Mouse (Mus musculus) limb, embryonic 12.5 days (tissue): ENCODE results near the gene Ms4a10. TPM values are rescaled to one million over a fixed set of nuclear protein-coding genes. Genes with fewer than 3 reads are reported as not detected.

ENCODE experiments used
- ATAC-seq: fragments of 200-750 bp; cut with Nextera tagmentation; 2 replicates; pipeline ENCODE4 v1.8.0; 2017; ENCODE audit warnings: low read depth, moderate TSS enrichment; ENCODE audit not compliant: insufficient number of reproducible peaks, insufficient read depth, low FRiP score, low TSS enrichment
- H3K27ac ChIP-seq: fragments of 300-500 bp; sonication (generic); 2 replicates; pipeline ENCODE4 v1.5.1; 2016; ENCODE audit warnings: mild to moderate bottlenecking, moderate library complexity
- H3K27me3 ChIP-seq: fragments of 300-500 bp; sonication (generic); 2 replicates; pipeline ENCODE4 v1.6.1; 2016; ENCODE audit warnings: mild to moderate bottlenecking, moderate library complexity
- H3K36me3 ChIP-seq: fragments of 300-500 bp; sonication (generic); 2 replicates; pipeline ENCODE4 v1.6.1; 2016; ENCODE audit warnings: mild to moderate bottlenecking, moderate library complexity
- H3K4me1 ChIP-seq: fragments of 300-500 bp; sonication (generic); replicated peaks from 2 replicates; pipeline ENCODE4 v1.6.1; 2016
- H3K4me2 ChIP-seq: fragments of 300-500 bp; sonication (generic); 2 replicates; pipeline ENCODE4 v1.6.1; 2016; ENCODE audit warnings: mild to moderate bottlenecking, moderate library complexity
- H3K4me3 ChIP-seq: fragments of 300-500 bp; sonication (generic); replicated peaks from 2 replicates; pipeline ENCODE4 v1.5.1; 2016; ENCODE audit warnings: mild to moderate bottlenecking
- H3K9ac ChIP-seq: fragments of 300-500 bp; sonication (generic); replicated peaks from 2 replicates; pipeline ENCODE4 v1.6.1; 2016; ENCODE audit warnings: mild to moderate bottlenecking, moderate library complexity
- H3K9me3 ChIP-seq: fragments of 300-500 bp; sonication (generic); 2 replicates; pipeline ENCODE4 v1.6.1; 2016; ENCODE audit warnings: mild to moderate bottlenecking, moderate library complexity
- WGBS: fragments of 180-500 bp; shearing (Covaris S2); methylation state at CpG from one replicate; pipeline ENCODE4 v1.1.7; 2016; 5-methylcytosine and 5-hydroxymethylcytosine counted together
- polyA plus RNA-seq: library from polyadenylated mRNA; unstranded; fragments of >200 nt; fragmentation: Nextera tagmentation; extraction: Ambion mirVana; gene quantifications from 2 replicates; pipeline ENCODE4 v1.2.1, GENCODE M21; 2016

Ms4a10 gene
- polyA plus RNA-seq, 1 experiment from 2014 or later, result not detected

- H3K4me1 ChIP-seq, result peaks cover 3% of the 10 kb centered on the region; the same call in 1 of the 2 replicates
- H3K9ac ChIP-seq, result no peak overlapping the region
- no peaks in the 10 kb centered on the region for H3K27me3 ChIP-seq
- H3K4me2 ChIP-seq, result peak overlapping the region; percentile 40
- H3K36me3 ChIP-seq, result no peaks in the 10 kb centered on the region
- no peak for ATAC-seq
- H3K27ac ChIP-seq, result no peak overlapping the region
- no peak overlapping the region; the same call in 1 of the 2 replicates for H3K4me3 ChIP-seq
- WGBS, result 27% methylated on average over 14 of the region's 14 CpGs
- no peaks in the 10 kb centered on the region for H3K9me3 ChIP-seq
These were observed 8.7 kb upstream of the Ms4a10 start for GRCm38 (mm10) chr19:10983146-10983545.

DNA sequence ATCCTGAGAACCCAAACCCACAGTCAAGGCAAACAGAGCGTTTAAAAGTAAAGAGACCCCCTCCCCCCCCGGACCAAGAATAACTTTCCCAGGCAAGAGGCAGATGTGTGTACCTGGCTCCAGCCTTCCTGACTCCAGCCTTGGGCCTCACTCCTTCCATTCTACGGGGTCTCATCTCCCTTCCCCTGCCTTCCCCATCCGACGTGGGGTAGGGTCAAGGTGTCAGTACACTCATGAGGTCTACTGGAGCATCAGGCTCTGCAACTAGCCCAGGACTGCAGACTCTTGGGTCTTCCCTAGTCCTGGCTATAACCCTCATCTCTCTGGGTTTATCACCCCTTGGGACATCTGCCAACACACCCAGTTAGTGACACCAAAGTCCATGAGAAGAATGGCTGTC, 5.7 kb upstream of the Ms4a10 start:
- WGBS, result 85% methylated on average over 5 of the region's 5 CpGs

DNA sequence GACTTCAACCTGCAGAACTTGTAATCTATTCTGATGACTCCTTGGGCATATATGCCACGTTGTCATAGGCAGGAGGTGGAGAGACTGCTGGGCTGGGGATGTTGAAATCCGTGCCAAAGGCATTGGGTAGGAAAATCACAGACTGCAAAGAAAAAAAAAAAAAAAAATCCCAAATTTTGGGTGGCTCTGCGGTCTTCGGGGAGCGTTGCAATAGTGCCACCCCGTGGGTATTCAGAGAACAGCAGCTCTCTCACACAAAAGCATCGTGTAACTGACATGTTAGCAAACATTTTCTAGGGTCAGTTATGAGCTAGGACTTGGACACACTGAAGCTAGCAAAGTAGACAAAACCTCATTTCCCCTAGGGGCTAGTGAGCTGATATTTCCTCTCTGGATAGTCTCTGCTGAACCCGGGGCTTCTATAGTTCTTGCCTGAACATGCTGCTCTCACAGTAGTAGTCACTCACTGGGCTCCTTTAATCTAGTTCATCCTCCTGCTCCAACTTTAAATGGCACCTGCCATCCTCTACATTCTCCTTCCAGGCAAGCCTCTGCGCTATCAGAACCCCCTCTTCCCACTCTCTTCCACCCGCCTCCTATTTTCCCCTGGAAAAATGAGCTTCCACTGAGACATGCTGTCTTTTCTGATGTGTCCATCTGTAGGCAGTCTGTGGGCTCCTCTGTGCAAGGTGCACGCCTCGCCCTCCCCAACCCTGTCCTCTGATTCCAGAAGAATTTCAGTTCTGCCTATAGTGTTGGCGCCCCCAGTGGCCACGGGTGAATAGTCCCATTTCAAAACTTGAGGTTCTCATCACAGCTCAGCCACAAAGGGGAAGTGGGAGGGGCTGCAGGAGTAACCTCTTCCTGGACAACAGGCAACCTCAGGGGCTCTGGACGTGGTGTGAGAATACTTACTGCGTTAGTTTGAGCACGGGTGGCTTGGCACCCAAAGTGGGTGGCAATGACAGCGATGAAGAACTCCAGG, 5.0 kb upstream of the Ms4a10 start:
- no peak overlapping the region for H3K9ac ChIP-seq
- H3K27me3 ChIP-seq, result no peaks in the 10 kb centered on the region
- H3K27ac ChIP-seq, result no peak overlapping the region
- H3K4me1 ChIP-seq, result peaks cover 3% of the 10 kb centered on the region; the same call in 1 of the 2 replicates
- no peak overlapping the region for H3K4me3 ChIP-seq
- WGBS, result 14% methylated on average over 18 of the region's 18 CpGs
- no peaks in the 10 kb centered on the region for H3K9me3 ChIP-seq
- ATAC-seq, result 0 out of 2 replicates have a peak, but pooled peaks have one; percentile 29
- no peak overlapping the region for H3K4me2 ChIP-seq
- no peaks in the 10 kb centered on the region for H3K36me3 ChIP-seq

More for the DNA sequence above, 5.7 kb upstream of the Ms4a10 start:
- H3K27ac ChIP-seq, result no peak overlapping the region
- no peak overlapping the region for H3K4me2 ChIP-seq
- peaks cover 3% of the 10 kb centered on the region; the same call in 1 of the 2 replicates for H3K4me1 ChIP-seq
- H3K4me3 ChIP-seq, result no peak overlapping the region
- H3K9me3 ChIP-seq, result no peaks in the 10 kb centered on the region
- ATAC-seq, result no peak
- H3K9ac ChIP-seq, result no peak overlapping the region
- no peaks in the 10 kb centered on the region for H3K36me3 ChIP-seq
- no peaks in the 10 kb centered on the region for H3K27me3 ChIP-seq

DNA sequence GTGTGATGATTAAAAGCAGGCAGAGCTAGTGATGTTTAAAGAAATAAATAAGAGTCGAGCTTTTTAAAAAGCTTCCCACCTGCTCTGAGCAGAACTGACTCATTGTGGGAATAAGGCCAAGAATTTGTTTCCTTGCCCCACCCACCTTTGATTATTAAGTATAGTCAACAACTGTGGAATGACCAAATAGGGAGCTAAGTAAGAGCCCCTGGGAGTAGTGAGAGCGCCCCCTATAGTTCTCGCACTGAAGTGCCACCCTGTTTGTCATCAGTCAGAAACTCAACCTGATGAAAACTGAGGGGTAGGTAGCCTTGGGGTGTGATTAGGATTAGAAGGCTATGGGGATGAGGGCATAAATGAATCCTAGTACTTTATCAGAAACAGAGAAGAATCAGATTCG, 1.8 kb upstream of the Ms4a10 start:
- Histone ChIP-seq H3K4me1 (no peaks in the 10 kb centered on the region), H3K9me3 (0 out of 2 replicates have a peak, but pooled peaks cover 6% of the 10 kb centered on the region), H3K36me3 (no peaks in the 10 kb centered on the region), H3K4me2 (no peak overlapping the region), H3K9ac (no peak overlapping the region), H3K27ac (no peak overlapping the region), H3K27me3 (no peaks in the 10 kb centered on the region), H3K4me3 (no peak overlapping the region)
- 58% methylated on average over 4 of the region's 4 CpGs for WGBS
- no peak for ATAC-seq

DNA sequence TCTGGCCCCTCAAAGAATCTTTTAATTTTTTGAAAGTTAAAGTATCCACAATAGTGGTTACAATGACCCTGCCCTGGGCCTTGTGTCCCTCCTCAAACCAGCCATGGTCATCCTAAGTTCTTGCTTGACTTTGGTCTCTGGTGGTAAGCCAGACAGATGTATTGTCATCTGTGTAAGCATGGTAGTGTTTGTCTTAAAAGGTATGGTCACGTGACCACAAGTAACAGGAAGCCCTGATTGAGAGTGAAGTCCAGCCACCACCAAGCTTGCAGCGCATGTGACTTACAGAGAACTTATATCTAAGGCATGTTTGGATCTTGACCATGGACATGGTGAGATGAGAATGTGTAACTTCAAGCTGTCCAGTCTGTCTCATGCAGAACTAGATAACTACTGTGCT, 717 bp upstream of the Ms4a10 start:
- no peak overlapping the region for H3K4me3 ChIP-seq
- H3K27ac ChIP-seq, result no peak overlapping the region
- H3K9ac ChIP-seq, result no peak overlapping the region
- no peaks in the 10 kb centered on the region for H3K36me3 ChIP-seq
- H3K9me3 ChIP-seq, result 0 out of 2 replicates have a peak, but pooled peaks cover 6% of the 10 kb centered on the region
- no peaks in the 10 kb centered on the region for H3K27me3 ChIP-seq
- no peak overlapping the region for H3K4me2 ChIP-seq
- 83% methylated on average over 2 of the region's 2 CpGs for WGBS
- no peaks in the 10 kb centered on the region for H3K4me1 ChIP-seq
- ATAC-seq, result no peak

GRCm38 (mm10) chr19:10973187-10973586, 1.3 kb downstream of the Ms4a10 start:
- WGBS, result 22% methylated on average over 2 of the region's 2 CpGs
- Histone ChIP-seq H3K4me3 (no peak overlapping the region), H3K4me2 (no peak overlapping the region), H3K36me3 (no peaks in the 10 kb centered on the region), H3K4me1 (no peaks in the 10 kb centered on the region), H3K9me3 (0 out of 2 replicates have a peak, but pooled peaks cover 6% of the 10 kb centered on the region), H3K27ac (no peak overlapping the region), H3K27me3 (no peaks in the 10 kb centered on the region), H3K9ac (no peak overlapping the region)
- no peak for ATAC-seq

GRCm38 (mm10) chr19:10972660-10973059, 1.8 kb downstream of the Ms4a10 start:
- Histone ChIP-seq H3K4me3 (no peak overlapping the region), H3K27ac (no peak overlapping the region), H3K4me2 (no peak overlapping the region), H3K27me3 (no peaks in the 10 kb centered on the region), H3K4me1 (no peaks in the 10 kb centered on the region), H3K36me3 (no peaks in the 10 kb centered on the region), H3K9ac (no peak overlapping the region), H3K9me3 (0 out of 2 replicates have a peak, but pooled peaks cover 6% of the 10 kb centered on the region)
- ATAC-seq, result no peak
- WGBS, result 60% methylated on average over 3 of the region's 3 CpGs

DNA sequence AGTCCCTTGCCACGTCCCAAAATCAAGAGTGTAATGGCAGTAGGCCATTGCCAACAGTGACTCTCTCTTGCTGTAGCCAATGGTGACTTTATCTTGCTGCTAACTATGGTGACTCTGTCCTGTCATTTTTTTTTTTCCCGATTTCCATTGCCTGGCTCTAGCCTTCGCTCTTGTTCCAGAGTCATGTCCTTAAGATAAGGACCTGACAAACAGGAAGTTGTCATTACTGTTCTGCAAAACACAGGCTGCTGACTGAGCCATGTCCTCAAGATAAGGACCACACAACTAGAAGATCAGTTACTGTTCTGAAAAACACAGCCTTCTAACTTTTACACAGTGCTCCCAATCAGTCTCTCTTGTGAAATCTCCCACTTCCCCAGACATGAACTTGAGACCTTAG, 4.0 kb downstream of the Ms4a10 start:
- 79% methylated on average over 3 of the region's 3 CpGs for WGBS
- no peak overlapping the region for H3K27ac ChIP-seq

DNA sequence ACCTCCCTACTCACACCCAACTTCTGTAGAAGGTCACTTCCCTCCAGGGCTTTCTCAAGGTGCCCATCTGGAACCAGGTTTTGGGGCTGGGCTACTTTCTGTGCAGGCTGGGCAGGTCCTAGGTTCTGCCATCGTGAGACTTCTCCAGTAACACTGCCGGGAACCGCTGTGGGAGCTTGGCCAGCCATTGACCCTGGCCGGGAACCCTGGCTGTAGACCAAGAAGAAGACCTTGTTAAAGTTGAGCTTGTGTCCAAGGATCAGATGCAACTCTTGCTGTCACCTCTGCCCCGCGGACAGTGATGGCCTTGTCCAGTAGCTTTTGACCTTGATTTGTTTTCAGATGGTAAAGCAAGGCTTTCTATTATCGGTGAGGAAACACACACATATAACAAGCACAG, 5.9 kb downstream of the Ms4a10 start:
- H3K9ac ChIP-seq, result no peak overlapping the region
- no peaks in the 10 kb centered on the region for H3K36me3 ChIP-seq
- 86% methylated on average over 7 of the region's 7 CpGs for WGBS
- peaks cover 8% of the 10 kb centered on the region; the same call in 1 of the 2 replicates for H3K27me3 ChIP-seq
- no peak overlapping the region for H3K4me2 ChIP-seq
- no peak for ATAC-seq
- H3K4me1 ChIP-seq, result no peaks in the 10 kb centered on the region
- H3K9me3 ChIP-seq, result 0 out of 2 replicates have a peak, but pooled peaks cover 6% of the 10 kb centered on the region
- no peak overlapping the region for H3K27ac ChIP-seq
- no peak overlapping the region for H3K4me3 ChIP-seq

More for the DNA sequence above, 4.0 kb downstream of the Ms4a10 start:
- H3K4me1 ChIP-seq, result no peaks in the 10 kb centered on the region
- no peak overlapping the region for H3K4me2 ChIP-seq
- peaks cover 5% of the 10 kb centered on the region; the same call in 1 of the 2 replicates for H3K27me3 ChIP-seq
- no peak overlapping the region for H3K4me3 ChIP-seq
- no peak overlapping the region for H3K9ac ChIP-seq
- H3K9me3 ChIP-seq, result 0 out of 2 replicates have a peak, but pooled peaks cover 6% of the 10 kb centered on the region
- no peaks in the 10 kb centered on the region for H3K36me3 ChIP-seq
- ATAC-seq, result no peak

- H3K9ac ChIP-seq, result no peak overlapping the region
- no peaks in the 10 kb centered on the region for H3K9me3 ChIP-seq
- H3K36me3 ChIP-seq, result no peaks in the 10 kb centered on the region
- H3K27ac ChIP-seq, result no peak overlapping the region
- WGBS, result 85% methylated on average over 7 of the region's 7 CpGs
- ATAC-seq, result no peak
- no peak overlapping the region for H3K4me2 ChIP-seq
- no peaks in the 10 kb centered on the region for H3K4me1 ChIP-seq
- H3K27me3 ChIP-seq, result peaks cover 23% of the 10 kb centered on the region
- H3K4me3 ChIP-seq, result no peak overlapping the region
These were observed 8.7 kb downstream of the Ms4a10 start for GRCm38 (mm10) chr19:10965721-10966120.

DNA sequence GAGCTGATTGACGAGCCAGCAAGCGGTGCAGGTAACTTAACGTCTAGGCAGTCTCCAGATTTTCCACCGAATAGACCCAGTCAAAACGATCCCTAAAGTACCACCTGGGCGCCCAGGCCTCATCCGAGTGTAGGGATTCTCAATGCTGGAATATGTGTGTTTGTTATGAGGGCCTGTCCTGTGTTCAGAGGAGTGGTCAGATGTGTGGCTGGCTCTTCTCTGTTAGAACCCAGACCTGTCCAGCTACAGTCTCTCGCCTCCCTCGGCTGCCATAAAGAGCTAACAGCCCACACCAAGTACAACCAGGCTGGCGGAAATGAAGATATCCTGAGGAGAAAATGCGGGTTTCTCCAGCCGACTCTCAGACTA, 14.5 kb downstream of the Ms4a10 start:
- H3K4me2 ChIP-seq, result peak overlapping the region; percentile 26; the same call in 1 of the 2 replicates
- 46% methylated on average over 12 of the region's 12 CpGs for WGBS
- peak; percentile 27; the same call in 1 of the 2 replicates for ATAC-seq

More for the DNA sequence above, 14.5 kb downstream of the Ms4a10 start:
- H3K27ac ChIP-seq, result no peak overlapping the region
- no peaks in the 10 kb centered on the region for H3K36me3 ChIP-seq
- no peaks in the 10 kb centered on the region for H3K9me3 ChIP-seq
- H3K9ac ChIP-seq, result no peak overlapping the region
- H3K27me3 ChIP-seq, result peaks cover 42% of the 10 kb centered on the region
- peaks cover 6% of the 10 kb centered on the region for H3K4me1 ChIP-seq
- no peak overlapping the region for H3K4me3 ChIP-seq
